Mouse (Mus musculus): Measurements from ENCODE around the gene Coro2a. TPM values are rescaled to one million over a fixed set of nuclear protein-coding genes. Genes with fewer than 3 reads are reported as not detected.

Gene Coro2a
- polyA plus RNA-seq, 1 experiment from 2014 or later: 5.0 TPM

DNA sequence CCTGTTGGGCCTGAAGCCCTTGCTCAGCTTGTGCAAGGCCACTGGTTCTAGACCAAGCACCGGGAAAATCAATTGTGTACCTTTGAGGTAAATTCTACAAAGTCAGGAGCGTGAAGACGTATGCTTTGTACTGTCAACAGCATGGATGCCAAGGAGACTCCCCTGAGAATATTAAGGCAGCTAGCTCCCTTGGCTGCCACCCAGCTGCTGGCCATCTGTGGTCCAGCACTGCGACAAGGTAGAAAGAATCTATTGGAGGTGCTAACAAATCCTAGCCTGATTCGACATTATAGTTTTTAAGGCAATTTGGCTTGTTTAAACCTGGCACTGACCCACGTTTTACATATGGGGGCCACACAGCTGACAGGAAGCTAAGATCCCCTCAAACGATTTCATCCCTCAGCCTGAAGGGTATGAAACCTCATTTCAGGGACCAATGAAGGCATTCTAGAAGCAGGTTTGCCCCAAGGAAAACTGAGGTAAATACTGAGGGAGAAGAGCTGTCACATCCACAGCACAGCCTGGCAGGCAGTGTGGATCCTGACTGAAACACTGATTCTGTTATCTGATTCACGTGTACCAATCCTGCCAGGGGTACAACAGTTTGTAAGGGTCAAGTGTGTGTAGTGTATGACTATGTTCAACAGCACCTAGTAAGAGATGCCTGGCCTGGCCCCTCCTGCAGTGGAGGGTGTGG is 96.5 kb downstream of the Coro2a start:
- no peak overlapping the region for H3K27ac ChIP-seq (replicated peaks; ENCODE audit: low read depth, low read length)
- H3K4me2 ChIP-seq (ENCODE audit: low read depth, low read length): no peak overlapping the region
- no peak overlapping the region for H3K4me3 ChIP-seq (ENCODE audit: low read depth, low read length)
- DNase-seq (ENCODE audit: low spot score) (peak; percentile 22), ATAC-seq (ENCODE audit: low read depth) (no peak)
- peaks cover 42% of the 10 kb centered on the region for H3K36me3 ChIP-seq (ENCODE audit: control insufficient read depth, insufficient read depth, low read length)
- peaks cover 11% of the 10 kb centered on the region; the same call in 1 of the 2 replicates for H3K27me3 ChIP-seq (replicated peaks; ENCODE audit: control insufficient read depth, insufficient read depth, low read length)
- H3K4me1 ChIP-seq (ENCODE audit: control insufficient read depth, insufficient read depth, low read length): peaks cover 3% of the 10 kb centered on the region; the same call in 1 of the 2 replicates
- 55% methylated on average over 8 of the region's 8 CpGs for WGBS
- no peak overlapping the region for H3K9ac ChIP-seq (ENCODE audit: low read depth, low read length)
- no peaks in the 10 kb centered on the region for H3K9me3 ChIP-seq (ENCODE audit: control insufficient read depth, low read length)

DNA sequence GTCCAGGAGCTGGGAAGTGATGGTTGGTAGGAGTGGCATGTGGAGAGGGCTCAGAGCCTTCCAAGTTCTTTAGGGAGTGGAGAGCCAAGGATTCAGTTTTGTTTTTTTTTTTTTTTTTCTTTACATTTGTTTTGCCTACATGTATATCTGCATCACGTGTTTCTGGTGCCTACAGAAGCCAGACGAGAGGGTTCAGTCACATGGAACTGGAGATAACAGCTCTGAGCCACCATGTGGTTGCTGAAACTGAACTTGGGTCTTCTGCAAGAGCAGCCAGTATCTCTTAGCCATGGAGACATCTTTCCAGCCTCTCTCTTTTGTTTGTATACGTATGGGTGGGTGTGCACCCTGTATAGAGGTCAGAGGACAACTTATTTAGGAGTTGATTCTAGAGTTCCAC is 98.1 kb downstream of the Coro2a start:
- no peak overlapping the region for H3K4me3 ChIP-seq (ENCODE audit: low read depth, low read length)
- peaks cover 3% of the 10 kb centered on the region; the same call in 1 of the 2 replicates for H3K4me1 ChIP-seq (ENCODE audit: control insufficient read depth, insufficient read depth, low read length)
- H3K9me3 ChIP-seq (ENCODE audit: control insufficient read depth, low read length): no peaks in the 10 kb centered on the region
- no peak overlapping the region for H3K27ac ChIP-seq (replicated peaks; ENCODE audit: low read depth, low read length)
- 75% methylated on average over 3 of the region's 3 CpGs for WGBS
- H3K9ac ChIP-seq (ENCODE audit: low read depth, low read length): no peak overlapping the region
- no peak for ATAC-seq (ENCODE audit: low read depth)
- peaks cover 58% of the 10 kb centered on the region for H3K36me3 ChIP-seq (ENCODE audit: control insufficient read depth, insufficient read depth, low read length)
- DNase-seq (ENCODE audit: low spot score): no peak
- H3K27me3 ChIP-seq (replicated peaks; ENCODE audit: control insufficient read depth, insufficient read depth, low read length): peaks cover 11% of the 10 kb centered on the region; the same call in 1 of the 2 replicates
- no peak overlapping the region for H3K4me2 ChIP-seq (ENCODE audit: low read depth, low read length)

DNA sequence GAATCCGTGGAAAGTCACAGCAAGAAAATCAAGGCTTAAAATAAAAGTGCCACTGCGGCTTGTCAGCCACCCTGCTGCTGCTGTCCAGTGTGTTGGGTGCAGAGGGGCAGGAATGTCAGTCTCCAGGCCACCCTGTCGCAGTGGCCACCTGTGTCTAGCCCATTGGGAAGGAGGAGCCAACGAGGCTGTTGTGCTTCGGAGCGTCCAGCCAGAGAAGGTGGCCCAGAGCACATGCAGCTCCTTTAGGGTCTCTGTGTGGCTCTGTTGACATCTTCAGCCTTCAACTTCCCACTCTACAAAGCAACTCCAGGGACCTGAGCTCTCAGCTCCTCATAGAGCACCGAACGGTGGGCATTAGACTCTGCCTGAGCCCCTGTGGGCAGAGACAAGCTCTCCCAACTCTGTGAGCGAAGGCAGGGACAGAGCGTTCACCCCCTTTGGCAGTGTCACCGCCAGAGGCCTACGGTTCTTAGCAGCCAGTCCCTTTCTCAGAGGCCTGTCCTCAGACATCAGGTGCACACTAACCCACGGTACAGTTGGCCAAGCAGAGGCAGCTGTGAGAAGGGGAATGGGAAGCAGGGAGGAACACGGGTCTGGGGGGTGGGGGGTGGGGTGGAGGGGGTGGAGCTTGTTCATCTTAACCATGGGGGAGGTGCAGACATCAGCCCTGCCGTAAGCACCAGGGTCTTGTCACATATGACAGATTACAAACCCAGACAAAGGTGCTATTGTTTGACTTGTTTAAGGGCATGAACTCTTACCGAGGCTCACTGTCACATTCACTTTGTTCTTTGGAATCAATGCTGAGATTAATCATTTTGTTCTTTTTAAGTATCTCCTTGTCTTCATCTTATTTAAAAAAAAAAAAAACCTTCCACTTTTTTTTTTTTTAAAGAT is 99.1 kb downstream of the Coro2a start:
- ATAC-seq (ENCODE audit: low read depth) (no peak), DNase-seq (ENCODE audit: low spot score) (no peak)
- no peak overlapping the region for H3K4me3 ChIP-seq (ENCODE audit: low read depth, low read length)
- peaks cover 3% of the 10 kb centered on the region; the same call in 1 of the 2 replicates for H3K4me1 ChIP-seq (ENCODE audit: control insufficient read depth, insufficient read depth, low read length)
- 68% methylated on average over 15 of the region's 16 CpGs for WGBS
- H3K4me2 ChIP-seq (ENCODE audit: low read depth, low read length): no peak overlapping the region
- H3K27ac ChIP-seq (replicated peaks; ENCODE audit: low read depth, low read length): no peak overlapping the region
- H3K27me3 ChIP-seq (replicated peaks; ENCODE audit: control insufficient read depth, insufficient read depth, low read length): peaks cover 11% of the 10 kb centered on the region; the same call in 1 of the 2 replicates
- H3K9ac ChIP-seq (ENCODE audit: low read depth, low read length): no peak overlapping the region
- no peaks in the 10 kb centered on the region for H3K9me3 ChIP-seq (ENCODE audit: control insufficient read depth, low read length)
- peaks cover 68% of the 10 kb centered on the region for H3K36me3 ChIP-seq (ENCODE audit: control insufficient read depth, insufficient read depth, low read length)

DNA sequence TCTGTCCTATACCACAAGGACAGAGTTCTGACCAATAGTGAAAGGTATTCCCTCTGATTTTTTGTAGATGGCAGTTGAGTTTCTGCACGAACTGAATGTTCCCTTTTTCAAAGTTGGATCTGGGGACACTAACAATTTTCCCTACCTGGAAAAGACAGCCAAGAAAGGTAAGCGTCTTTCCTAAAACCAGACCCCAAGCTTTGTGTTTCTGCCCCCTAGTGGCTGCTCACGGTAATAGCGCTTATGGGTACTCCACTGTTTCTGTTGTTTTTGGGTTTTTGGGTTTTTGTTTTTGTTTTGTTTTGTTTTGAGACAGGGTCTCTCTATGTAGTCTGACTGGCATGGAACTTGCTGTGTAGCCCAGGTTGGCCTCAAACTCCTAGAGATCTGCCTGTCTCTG is 103.0 kb downstream of the Coro2a start:
- H3K4me2 ChIP-seq (ENCODE audit: low read depth, low read length): no peak overlapping the region

DNA sequence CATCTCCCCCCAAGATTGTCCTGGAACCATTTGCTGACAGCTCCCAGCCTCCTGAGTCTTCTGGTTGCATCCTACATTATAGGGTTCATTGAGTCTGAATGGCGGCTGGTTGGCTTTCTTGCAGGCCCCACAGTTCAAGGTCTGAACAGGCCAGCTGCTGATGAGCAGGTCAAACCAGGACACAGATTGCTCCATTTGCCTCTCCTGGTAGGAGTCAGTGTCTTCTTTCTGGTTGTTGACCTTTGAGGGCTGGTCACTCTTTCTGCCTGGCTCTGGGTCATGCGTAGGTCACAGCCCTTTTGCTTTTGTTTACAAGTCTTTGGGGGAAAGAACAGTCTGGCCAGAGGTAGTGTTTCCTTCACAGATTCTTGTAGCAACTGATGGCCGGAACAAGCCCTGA is 103.5 kb downstream of the Coro2a start:
- no peak overlapping the region for H3K9ac ChIP-seq (ENCODE audit: low read depth, low read length)
- DNase-seq (ENCODE audit: low spot score): no peak
- H3K4me2 ChIP-seq (ENCODE audit: low read depth, low read length): no peak overlapping the region
- no peak overlapping the region for H3K4me3 ChIP-seq (ENCODE audit: low read depth, low read length)
- H3K9me3 ChIP-seq (ENCODE audit: control insufficient read depth, low read length): no peaks in the 10 kb centered on the region
- no peak overlapping the region for H3K27ac ChIP-seq (replicated peaks; ENCODE audit: low read depth, low read length)
- no peaks in the 10 kb centered on the region for H3K4me1 ChIP-seq (ENCODE audit: control insufficient read depth, insufficient read depth, low read length)
- H3K27me3 ChIP-seq (replicated peaks; ENCODE audit: control insufficient read depth, insufficient read depth, low read length): no peaks in the 10 kb centered on the region
- ATAC-seq (ENCODE audit: low read depth): no peak
- H3K36me3 ChIP-seq (ENCODE audit: control insufficient read depth, insufficient read depth, low read length): peaks cover 85% of the 10 kb centered on the region
- WGBS: 75% methylated on average over 3 of the region's 3 CpGs

More for the DNA sequence above, 103.0 kb downstream of the Coro2a start:
- H3K27ac ChIP-seq (replicated peaks; ENCODE audit: low read depth, low read length): no peak overlapping the region
- no peaks in the 10 kb centered on the region for H3K9me3 ChIP-seq (ENCODE audit: control insufficient read depth, low read length)
- ATAC-seq (ENCODE audit: low read depth) (no peak; the same call in 1 of the 2 replicates), DNase-seq (ENCODE audit: low spot score) (peak; percentile 24)
- WGBS: 15% methylated on average over 4 of the region's 4 CpGs
- no peak overlapping the region for H3K4me3 ChIP-seq (ENCODE audit: low read depth, low read length)
- no peaks in the 10 kb centered on the region for H3K4me1 ChIP-seq (ENCODE audit: control insufficient read depth, insufficient read depth, low read length)
- peaks cover 85% of the 10 kb centered on the region for H3K36me3 ChIP-seq (ENCODE audit: control insufficient read depth, insufficient read depth, low read length)
- no peak overlapping the region for H3K9ac ChIP-seq (ENCODE audit: low read depth, low read length)
- no peaks in the 10 kb centered on the region for H3K27me3 ChIP-seq (replicated peaks; ENCODE audit: control insufficient read depth, insufficient read depth, low read length)

DNA sequence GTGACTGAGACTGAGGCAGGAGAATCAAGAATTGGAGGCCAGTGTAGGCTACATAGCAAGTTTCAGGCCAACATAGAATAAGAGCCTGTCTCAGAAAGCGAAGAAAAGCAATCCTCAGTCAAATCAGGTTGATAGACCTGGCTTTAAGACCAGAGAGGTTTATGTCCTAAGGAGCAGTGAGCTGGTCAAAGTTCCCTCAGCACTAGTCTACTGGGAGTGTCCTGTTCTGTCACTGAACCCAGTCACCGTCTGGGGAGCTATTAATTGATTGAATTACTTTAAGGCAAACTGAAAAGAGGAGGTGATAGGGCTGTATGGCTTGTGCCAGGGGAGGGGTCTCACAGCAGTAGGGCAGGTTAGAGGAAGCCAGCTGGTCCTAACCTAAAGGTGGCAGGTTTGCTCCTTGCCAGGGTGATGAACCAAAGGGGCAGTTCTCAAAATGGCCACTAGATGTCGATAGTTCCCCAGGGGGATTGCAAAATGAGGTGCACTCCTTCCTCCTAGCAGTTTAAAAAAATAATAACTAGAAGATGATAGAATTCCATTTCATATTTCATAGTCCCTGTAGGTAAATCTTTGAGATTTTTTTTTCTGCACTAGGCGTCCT is 104.6 kb downstream of the Coro2a start:
- no peaks in the 10 kb centered on the region for H3K27me3 ChIP-seq (replicated peaks; ENCODE audit: control insufficient read depth, insufficient read depth, low read length)
- H3K9me3 ChIP-seq (ENCODE audit: control insufficient read depth, low read length): no peaks in the 10 kb centered on the region
- peaks cover 86% of the 10 kb centered on the region for H3K36me3 ChIP-seq (ENCODE audit: control insufficient read depth, insufficient read depth, low read length)
- H3K4me3 ChIP-seq (ENCODE audit: low read depth, low read length): no peak overlapping the region
- no peaks in the 10 kb centered on the region for H3K4me1 ChIP-seq (ENCODE audit: control insufficient read depth, insufficient read depth, low read length)
- no peak overlapping the region for H3K27ac ChIP-seq (replicated peaks; ENCODE audit: low read depth, low read length)
- 43% methylated on average over 4 of the region's 4 CpGs for WGBS
- peak; percentile 43 for DNase-seq (ENCODE audit: low spot score)
- ATAC-seq (ENCODE audit: low read depth): no peak
- H3K4me2 ChIP-seq (ENCODE audit: low read depth, low read length): no peak overlapping the region
- H3K9ac ChIP-seq (ENCODE audit: low read depth, low read length): no peak overlapping the region

DNA sequence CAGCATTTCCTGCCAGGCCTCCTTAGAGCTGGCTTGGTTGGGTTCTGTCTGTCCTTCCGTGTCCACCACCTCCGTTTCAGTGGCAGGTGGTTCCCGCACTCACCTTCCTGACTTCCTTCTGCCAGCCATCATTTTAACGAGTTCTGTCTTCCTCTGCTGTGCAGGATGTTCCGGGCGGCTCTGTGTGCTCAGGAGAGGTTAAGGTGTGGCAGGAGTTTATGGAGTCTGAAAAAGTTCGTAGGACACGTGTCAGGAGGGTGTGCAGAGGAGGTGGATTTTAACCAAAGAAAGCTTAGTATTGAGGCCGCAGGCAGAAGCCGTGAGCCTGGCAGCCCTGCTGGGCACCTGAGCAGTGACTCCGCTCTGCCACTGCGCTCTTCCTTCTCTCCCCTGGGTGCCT is 106.5 kb downstream of the Coro2a start:
- no peak overlapping the region for H3K4me3 ChIP-seq (ENCODE audit: low read depth, low read length)
- no peaks in the 10 kb centered on the region for H3K27me3 ChIP-seq (replicated peaks; ENCODE audit: control insufficient read depth, insufficient read depth, low read length)
- no peak overlapping the region for H3K9ac ChIP-seq (ENCODE audit: low read depth, low read length)
- 91% methylated on average over 12 of the region's 12 CpGs for WGBS
- H3K36me3 ChIP-seq (ENCODE audit: control insufficient read depth, insufficient read depth, low read length): peaks cover 76% of the 10 kb centered on the region
- no peak overlapping the region for H3K4me2 ChIP-seq (ENCODE audit: low read depth, low read length)
- H3K9me3 ChIP-seq (ENCODE audit: control insufficient read depth, low read length): no peaks in the 10 kb centered on the region
- no peak overlapping the region for H3K27ac ChIP-seq (replicated peaks; ENCODE audit: low read depth, low read length)
- ATAC-seq (ENCODE audit: low read depth) (no peak), DNase-seq (ENCODE audit: low spot score) (no peak)
- no peaks in the 10 kb centered on the region for H3K4me1 ChIP-seq (ENCODE audit: control insufficient read depth, insufficient read depth, low read length)

DNA sequence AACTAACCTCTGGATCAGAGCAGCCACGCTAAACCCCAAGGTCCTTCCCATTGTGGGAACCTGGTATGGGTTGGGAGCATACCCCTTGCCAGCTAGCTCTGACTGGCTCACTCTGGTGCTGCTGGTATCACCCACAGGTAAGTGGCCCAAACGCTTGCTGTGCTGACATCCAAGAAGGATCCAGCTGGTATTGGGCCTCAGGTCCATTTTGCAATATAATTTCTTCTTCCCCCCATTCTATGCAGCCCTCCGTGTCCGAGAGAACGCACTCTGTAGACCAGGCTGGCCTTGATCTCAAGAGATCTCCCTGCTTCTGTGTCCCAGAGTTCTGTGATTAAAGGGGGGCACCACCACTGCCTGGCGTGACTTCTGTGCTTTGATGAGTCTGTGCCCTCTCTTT is 108.9 kb downstream of the Coro2a start:
- H3K9me3 ChIP-seq (ENCODE audit: control insufficient read depth, low read length): 0 out of 2 replicates have a peak, but pooled peaks cover 3% of the 10 kb centered on the region
- no peak overlapping the region for H3K4me3 ChIP-seq (ENCODE audit: low read depth, low read length)
- H3K27me3 ChIP-seq (replicated peaks; ENCODE audit: control insufficient read depth, insufficient read depth, low read length): no peaks in the 10 kb centered on the region
- ATAC-seq (ENCODE audit: low read depth): no peak
- H3K9ac ChIP-seq (ENCODE audit: low read depth, low read length): no peak overlapping the region
- H3K4me1 ChIP-seq (ENCODE audit: control insufficient read depth, insufficient read depth, low read length): no peaks in the 10 kb centered on the region
- peaks cover 51% of the 10 kb centered on the region for H3K36me3 ChIP-seq (ENCODE audit: control insufficient read depth, insufficient read depth, low read length)
- H3K4me2 ChIP-seq (ENCODE audit: low read depth, low read length): no peak overlapping the region
- H3K27ac ChIP-seq (replicated peaks; ENCODE audit: low read depth, low read length): no peak overlapping the region
- WGBS: 93% methylated on average over 6 of the region's 6 CpGs
- no peak for DNase-seq (ENCODE audit: low spot score)

Measured in embryonic facial prominence, embryonic 14.5 days (tissue).